Mouse (Mus musculus) thymus, postnatal 4 days (tissue): ENCODE data around the gene Brf1.

Experiments
- DNase-seq: peaks from one replicate; pipeline ENCODE4 v3.0.0; 2021

The Brf1 gene

DNA sequence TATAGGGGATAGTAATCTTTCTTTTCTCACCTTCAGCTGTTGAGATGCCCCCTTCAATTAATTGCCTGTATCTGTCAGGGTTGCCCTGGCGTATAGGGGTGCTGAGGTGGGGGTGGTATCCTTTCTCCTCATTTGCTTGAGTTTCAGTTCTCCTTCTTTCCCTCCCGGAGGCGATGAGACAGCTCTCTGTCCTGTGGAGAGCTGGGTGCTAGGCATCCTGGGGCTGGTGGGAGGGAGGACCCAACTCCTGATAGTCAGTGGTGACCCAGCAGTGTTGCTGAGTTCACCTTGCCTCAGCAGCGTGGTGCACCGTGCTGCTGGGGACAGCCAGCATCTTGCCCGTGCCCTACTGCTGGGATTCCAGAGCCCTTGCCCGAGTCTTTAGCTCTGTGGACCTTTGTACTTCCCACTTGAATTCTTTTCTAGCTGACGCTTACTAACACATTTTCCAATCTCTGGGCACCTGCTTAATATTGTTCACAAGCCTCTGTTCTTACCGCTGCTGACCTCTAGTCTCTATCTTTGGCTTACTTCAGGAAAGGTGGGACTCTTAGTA is 17.0 kb upstream of the Brf1 start:
- DNase-seq: no peak

GRCm38 (mm10) chr12:113016976-113017375 is 16.5 kb upstream of the Brf1 start:
- DNase-seq: no peak

DNA sequence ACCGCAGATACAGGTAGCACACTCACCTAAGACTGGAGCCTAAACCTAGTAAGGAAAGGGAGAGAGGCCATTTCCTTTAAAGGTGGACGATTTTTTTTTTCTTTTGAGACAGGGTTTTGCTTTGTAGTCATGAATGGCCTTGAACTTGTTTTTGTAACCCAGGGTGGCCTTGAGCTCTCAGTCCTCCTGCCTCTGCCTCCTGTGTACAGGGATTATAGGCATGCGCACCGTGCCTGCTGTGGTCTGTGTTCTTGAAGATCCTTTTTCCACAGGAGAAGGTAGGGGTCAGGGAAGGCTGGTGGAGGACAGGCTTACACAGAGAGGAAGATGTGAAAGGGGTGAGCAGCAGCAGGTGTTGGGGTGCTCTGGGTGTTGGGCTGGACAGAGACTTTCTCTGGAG is 15.5 kb upstream of the Brf1 start:
- no peak for DNase-seq

DNA sequence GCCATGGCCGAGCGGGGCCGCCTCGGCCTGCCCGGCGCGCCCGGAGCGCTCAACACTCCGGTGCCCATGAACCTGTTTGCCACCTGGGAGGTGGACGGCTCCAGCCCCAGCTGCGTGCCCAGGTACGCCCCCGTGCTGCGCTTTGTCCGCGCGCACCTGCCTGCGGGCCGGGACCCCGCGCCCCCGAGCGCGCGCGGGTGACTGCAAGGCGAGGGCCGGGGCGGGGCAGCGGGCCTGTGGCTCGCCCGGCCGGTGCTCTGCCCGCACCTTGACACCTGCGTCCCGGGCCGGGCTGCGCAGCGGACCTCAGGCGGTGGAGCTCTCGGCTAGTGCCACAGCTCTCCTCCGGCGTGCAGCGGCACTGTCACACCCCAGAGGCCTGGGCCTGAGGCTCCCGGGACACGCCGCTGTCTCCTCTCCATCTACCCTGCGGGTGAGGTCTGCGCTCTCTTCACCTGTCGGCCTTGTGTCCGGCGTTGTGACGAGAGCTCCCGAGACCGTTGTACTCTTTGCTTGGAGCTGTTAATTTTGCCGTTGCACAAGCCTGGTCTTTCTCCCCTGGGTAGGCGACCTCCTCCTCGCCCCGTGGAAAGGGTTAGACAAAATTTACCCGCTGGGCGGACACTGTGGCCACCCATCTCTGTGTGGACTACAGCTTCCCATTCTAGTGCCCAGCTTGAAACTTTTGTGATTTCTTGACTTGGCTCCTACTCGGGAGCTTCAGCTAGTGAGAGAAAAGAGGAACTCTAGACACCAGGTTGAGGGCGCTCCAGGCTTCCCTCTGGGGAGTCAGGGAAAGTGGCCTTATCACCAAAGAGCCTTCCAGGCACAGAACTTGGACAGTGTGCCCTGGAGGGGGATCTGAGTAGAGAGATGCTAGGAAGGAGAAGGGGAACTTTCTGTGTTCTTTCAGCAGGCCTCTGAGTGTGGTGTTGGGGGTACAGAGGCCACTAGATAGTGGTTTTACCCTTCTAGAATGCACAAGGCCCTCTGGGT is 14.4 kb upstream of the Brf1 start:
- peak; percentile 67 for DNase-seq

DNA sequence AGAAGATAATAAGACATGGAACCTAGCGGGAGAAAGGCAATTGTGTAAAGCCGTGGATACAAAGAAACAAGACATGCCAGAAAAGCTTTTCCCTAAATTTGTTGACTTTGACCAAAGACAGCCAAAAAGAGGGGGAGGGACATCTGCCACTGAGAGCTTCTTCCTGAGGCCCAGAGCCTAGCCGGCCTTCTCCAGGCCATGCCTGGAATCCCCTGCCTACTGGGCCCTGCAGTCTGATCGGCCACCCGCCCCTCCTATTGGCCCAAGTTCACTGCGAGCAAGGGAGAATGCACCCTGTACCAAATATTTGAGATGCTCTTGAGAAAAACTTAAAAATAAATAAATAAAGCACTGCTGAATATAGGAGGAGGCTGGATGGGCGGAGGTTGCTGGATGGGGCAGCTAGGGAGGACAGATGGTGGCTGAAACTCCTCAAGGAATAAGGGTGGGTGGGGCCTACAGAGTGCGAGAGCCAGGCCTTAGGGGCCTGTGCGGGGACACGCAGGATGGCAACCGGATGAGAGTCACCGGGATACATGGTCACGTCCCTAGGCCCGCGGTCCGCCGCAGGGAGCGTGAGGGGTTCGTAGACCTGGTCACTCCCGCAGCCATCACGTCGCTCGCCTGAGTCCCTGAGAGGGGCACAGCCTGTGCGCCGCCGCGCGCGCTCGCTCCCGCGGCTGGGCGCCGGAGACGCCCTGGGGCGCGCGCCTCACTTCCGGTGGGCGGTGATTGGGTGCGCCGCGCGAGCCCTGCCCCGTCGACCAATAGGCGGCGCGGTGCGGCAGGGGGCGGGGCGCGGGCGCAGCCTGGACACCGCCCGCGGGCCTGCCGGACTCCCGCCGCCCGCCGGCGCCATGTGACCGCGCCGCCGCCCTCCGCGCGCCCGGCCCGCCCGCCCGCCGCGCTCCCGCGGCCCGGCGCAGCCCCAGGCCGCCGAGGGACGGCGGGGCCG is 13.4 kb upstream of the Brf1 start, which contains the start of gene Pacs2:
TSS of gene Pacs2 (plus strand) at position 905 of the 955 bp plus-strand sequence.
- peak; percentile 97 for DNase-seq

GRCm38 (mm10) chr12:113013021-113013491 is 12.6 kb upstream of the Brf1 start:
- no peak for DNase-seq

- DNase-seq: no peak
Measured at GRCm38 (mm10) chr12:113012443-113012842, 11.9 kb upstream of the Brf1 start.

DNA sequence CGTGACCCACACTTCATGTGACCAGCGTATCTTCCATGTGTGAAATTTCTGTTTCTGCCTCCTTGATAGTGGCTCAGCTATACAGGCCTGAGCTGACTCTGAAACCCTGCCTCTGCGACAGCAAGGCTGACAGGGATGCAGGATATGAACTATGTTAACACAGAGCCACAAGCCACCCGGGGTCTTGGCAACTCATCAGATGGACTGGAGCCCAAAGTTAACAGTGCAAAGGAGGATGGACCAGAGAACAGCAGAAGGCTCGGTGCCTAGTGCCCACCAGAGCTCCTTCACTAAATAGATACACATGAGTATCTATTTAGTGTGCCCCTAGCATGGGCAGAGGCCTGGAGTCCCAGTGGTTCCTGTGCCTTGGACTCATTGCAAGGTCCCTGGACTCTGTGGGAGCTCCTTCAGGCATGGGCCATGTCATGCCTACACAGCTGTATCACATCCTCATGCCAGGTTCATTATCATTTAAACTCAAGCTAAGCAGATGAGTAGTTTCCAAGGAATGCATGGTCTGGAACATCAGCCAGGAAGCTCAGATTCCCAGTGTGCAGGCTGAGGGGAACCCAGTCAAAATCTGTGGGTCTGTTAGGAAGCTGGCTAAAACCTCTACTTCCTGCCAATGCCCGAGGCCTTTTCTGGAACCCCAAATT is 11.3 kb upstream of the Brf1 start:
- no peak for DNase-seq

GRCm38 (mm10) chr12:113004993-113005392 is 4.5 kb upstream of the Brf1 start:
- peak; percentile 89 for DNase-seq

- no peak for DNase-seq
Measured at GRCm38 (mm10) chr12:113004011-113004410, 3.5 kb upstream of the Brf1 start.

DNA sequence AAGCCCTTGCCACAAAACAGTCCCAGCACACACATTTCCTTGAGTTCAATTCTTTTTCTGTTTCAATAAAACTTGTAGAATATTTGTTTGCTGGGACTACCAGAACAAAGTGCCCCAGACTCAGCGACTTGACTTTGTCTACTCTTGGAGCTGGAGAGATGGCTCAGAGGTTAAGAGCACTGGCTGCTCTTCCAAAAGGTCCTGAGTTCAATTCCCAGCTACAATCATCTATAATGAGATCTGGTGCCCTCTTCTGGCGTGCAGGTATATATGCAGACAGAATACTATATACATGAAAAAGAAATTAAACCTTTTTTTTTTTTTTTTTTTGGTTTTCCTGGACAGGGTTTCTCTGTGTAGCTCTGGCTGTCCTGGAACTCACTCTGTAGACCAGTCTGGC is 2.2 kb upstream of the Brf1 start:
- peak; percentile 70 for DNase-seq

DNA sequence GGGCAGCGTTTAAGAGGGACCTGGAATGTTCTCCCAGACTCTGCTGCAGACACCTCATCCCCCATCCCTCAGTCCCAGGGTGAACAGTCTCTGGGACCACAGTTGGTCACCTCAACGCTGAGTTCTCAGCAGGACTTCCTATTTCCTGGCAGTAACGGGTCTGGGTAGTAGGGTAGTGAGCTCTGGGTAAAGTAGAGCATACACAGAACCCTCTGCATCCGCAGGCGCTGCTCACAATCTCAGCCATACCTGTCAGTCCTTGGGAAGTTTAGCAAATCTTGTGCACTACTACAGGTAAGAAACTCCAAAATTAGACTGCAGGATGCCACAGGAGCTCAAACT is 600 bp upstream of the Brf1 start:
- no peak for DNase-seq

GRCm38 (mm10) chr12:112999569-113000293 is 773 bp downstream of the Brf1 start:
- DNase-seq: no peak

GRCm38 (mm10) chr12:112994153-112994552 is 6.4 kb downstream of the Brf1 start:
- peak; percentile 77 for DNase-seq

- no peak for DNase-seq
Measured at GRCm38 (mm10) chr12:112991444-112991843, 9.1 kb downstream of the Brf1 start.

DNA sequence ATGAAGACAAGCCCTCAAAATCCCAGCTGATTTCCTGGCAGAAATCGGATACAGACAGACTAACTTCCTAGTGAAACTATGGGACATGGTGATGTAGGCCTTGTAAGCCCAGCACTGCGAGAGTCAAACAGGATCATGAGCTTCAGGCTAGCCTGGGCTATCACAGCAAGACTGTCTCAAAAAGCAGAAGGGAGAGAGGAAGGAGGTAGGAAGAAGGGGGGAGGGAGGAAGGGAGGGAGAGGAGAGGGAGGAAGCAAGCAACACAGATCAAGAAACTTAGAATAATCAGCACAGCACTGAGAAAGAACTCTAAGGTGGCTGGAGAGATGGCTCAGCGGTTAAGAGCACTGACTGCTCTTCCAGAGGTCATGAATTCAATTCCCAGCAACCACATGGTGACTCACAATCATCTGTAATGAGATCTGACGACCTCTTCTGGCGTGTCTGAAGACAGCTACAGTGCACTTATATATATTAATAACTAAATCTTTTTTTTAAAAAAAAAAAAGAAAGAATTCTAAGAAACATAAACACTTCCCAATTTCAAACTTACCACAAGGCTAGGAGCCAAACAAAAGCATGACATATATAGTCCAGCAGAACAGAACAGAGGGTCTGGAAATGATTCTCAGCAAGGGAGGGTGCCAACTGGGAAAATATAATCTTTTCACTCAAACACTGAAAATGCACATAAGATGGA is 9.6 kb downstream of the Brf1 start:
- DNase-seq: no peak

- DNase-seq: peak; percentile 84
Measured at GRCm38 (mm10) chr12:112987877-112988276, 12.6 kb downstream of the Brf1 start.

- peak; percentile 52 for DNase-seq
Measured at GRCm38 (mm10) chr12:112985346-112985745, 15.2 kb downstream of the Brf1 start.

GRCm38 (mm10) chr12:112982031-112982430 is 18.5 kb downstream of the Brf1 start:
- DNase-seq: no peak

GRCm38 (mm10) chr12:112977156-112977555 is 23.3 kb downstream of the Brf1 start:
- no peak for DNase-seq
